ENCODE assay signal across 8 mouse cellular contexts in the genomic region with DNA sequence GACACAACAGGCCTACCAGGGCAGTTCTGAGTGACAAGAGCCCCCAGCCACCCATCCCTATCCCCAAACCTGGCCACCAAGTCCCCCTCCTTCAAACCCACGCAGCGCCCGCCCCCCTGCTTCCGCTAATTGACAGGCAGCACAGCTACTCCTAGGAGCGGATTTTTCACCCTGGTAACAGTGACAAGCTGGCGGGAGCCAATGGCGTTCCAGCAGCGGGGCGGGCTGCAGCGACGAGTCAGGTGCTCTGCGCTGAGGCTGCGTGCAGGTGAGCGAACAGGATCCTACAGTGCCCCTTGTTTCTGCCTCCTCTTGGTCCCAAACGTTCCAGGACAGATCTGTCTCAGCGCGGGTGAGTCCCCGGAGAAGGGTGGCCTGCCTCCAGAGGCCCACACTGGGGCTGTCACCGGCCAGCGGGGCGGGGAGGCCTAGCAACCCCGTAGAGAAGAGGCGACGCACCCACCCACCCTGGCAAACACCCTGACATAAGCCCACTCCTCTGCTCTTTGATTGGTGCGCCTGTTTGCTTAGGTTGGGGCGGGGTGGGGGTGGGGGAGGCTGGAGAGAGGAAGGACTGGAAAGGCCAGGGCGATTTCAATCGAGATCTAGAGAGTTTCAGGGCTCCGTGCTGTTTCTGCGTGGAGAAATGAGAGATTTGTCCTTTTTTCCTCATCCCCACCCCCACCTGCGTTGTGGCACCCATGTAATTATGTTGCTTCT. TPM values are rescaled to one million over a fixed set of nuclear protein-coding genes. Genes with fewer than 3 reads are reported as not detected.
DNase-seq lines count a peak whose midpoint lies in the region; ATAC-seq lines count a peak whose summit lies in the region.

A gene (plus strand): TSS at position 183 of the 720 bp plus-strand sequence.

- H3K9me3 ChIP-seq in hindbrain, embryonic 10.5 days = no peaks in the 10 kb centered on the region
- H3K9me3 ChIP-seq in lung, embryonic 16.5 days (ENCODE audit: control insufficient read depth, low read length) = no peaks in the 10 kb centered on the region

- under 1% methylated on average over 31 of the region's 31 CpGs for WGBS in hindbrain, embryonic 10.5 days
- under 1% methylated on average over 31 of the region's 31 CpGs for WGBS in lung, embryonic 16.5 days

- peaks cover 9% of the 10 kb centered on the region for H3K4me1 ChIP-seq in hindbrain, embryonic 10.5 days (replicated peaks)
- no peaks in the 10 kb centered on the region for H3K4me1 ChIP-seq in lung, embryonic 16.5 days (replicated peaks; ENCODE audit: control insufficient read depth, insufficient read depth, low read length)

- DNase-seq in Muller cell, postnatal 12 days (ENCODE audit: inconsistent ontology term) = peak; percentile 88
- peak; percentile 95 for DNase-seq in cerebellum, adult 9-11 months
- peak; percentile 88 to 94 for DNase-seq in frontal cortex, adult 2 months (ENCODE audit: extremely low spot score in 1 of 2, low spot score in 1 of 2)
- peak; percentile 78 for DNase-seq in hindbrain, embryonic 10.5 days (ENCODE audit: low spot score)
- peak; percentile 92 for DNase-seq in layer of hippocampus, adult 9-11 months
- peak; percentile 69 for DNase-seq in ovary, postnatal 14 days (ENCODE audit: low spot score)
- peak; percentile 74 to 79 for DNase-seq in thymus, postnatal 10 days (ENCODE audit: low spot score in 2 of 2)

- H3K27ac ChIP-seq in hindbrain, embryonic 10.5 days = peak within 1 kb of the TSS; percentile 85
- peak within 1 kb of the TSS; percentile 88 for H3K27ac ChIP-seq in lung, embryonic 16.5 days (ENCODE audit: low read length)

- peak within 1 kb of the TSS; percentile 75 for H3K9ac ChIP-seq in lung, embryonic 16.5 days (ENCODE audit: low read length)

- peak within 1 kb of the TSS; percentile 82 for H3K4me2 ChIP-seq in lung, embryonic 16.5 days (ENCODE audit: low read depth, low read length)

- peaks cover 9% of the 10 kb centered on the region; the same call in 1 of the 2 replicates for H3K27me3 ChIP-seq in hindbrain, embryonic 10.5 days (ENCODE audit: insufficient read depth, poor library complexity, severe bottlenecking)
- H3K27me3 ChIP-seq in lung, embryonic 16.5 days (ENCODE audit: control insufficient read depth, insufficient read depth, low read depth, low read length) = no peaks in the 10 kb centered on the region

- H3K36me3 ChIP-seq in hindbrain, embryonic 10.5 days = peaks cover 10% of the 10 kb centered on the region; the same call in 1 of the 2 replicates
- no peaks in the 10 kb centered on the region for H3K36me3 ChIP-seq in lung, embryonic 16.5 days (ENCODE audit: control insufficient read depth, insufficient read depth, low read length)

- H3K4me3 ChIP-seq in hindbrain, embryonic 10.5 days = peak within 1 kb of the TSS; percentile 62
- H3K4me3 ChIP-seq in lung, embryonic 16.5 days (ENCODE audit: low read length) = peak within 1 kb of the TSS; percentile 62

- peak; percentile 97 for ATAC-seq in lung, embryonic 16.5 days (ENCODE audit: low read depth)

RNA-seq across cellular contexts. Expression of the gene that starts here (rescaled TPM):
- 180 and 181 TPM in 2 replicates for polyA plus RNA-seq in frontal cortex, adult 2 months (2012; rRNA removed)
- polyA plus RNA-seq in hindbrain, embryonic 10.5 days (2016; fragmentation: Nextera tagmentation; extraction: Ambion mirVana) = 9.2 and 17.1 TPM in 2 replicates
- polyA plus RNA-seq in lung, embryonic 16.5 days (2015; fragmentation: Nextera tagmentation; extraction: Ambion mirVana) = 30.1 and 34.4 TPM in 2 replicates

Comparison
In these comparisons a context has a peak if more than half of its experiments do, and no peak if none do; other contexts are left out.
1. Peak in every context shown above with its lines: DNase-seq, ATAC-seq, H3K4me3 ChIP-seq and H3K27ac ChIP-seq.